Mouse (Mus musculus): ENCODE measurements around the gene Nodal. TPM values are rescaled to one million over a fixed set of nuclear protein-coding genes. Genes with fewer than 3 reads are reported as not detected.
"Not testable (repeated sequence)": the region's sequence is repeated elsewhere in the genome, so short reads cannot be mapped to it uniquely, and the experiment has no call there.

The Nodal gene
- total and polyA plus RNA-seq, 2 experiments from 2014 or later = 0.33 to 0.58 TPM

- DNase-seq (ENCODE audit: low spot score) (peak; percentile 40), ATAC-seq (0 out of 2 replicates have a peak, but pooled peaks have one; percentile 18)
- Histone ChIP-seq H3K4me3 (ENCODE audit: low read length) (peak overlapping the region; percentile 98), H3K27ac (peak overlapping the region; percentile 82), H3K27me3 (ENCODE audit: insufficient read depth, low read length) (no peaks in the 10 kb centered on the region), H3K9me3 (ENCODE audit: low read length) (no peaks in the 10 kb centered on the region), H3K4me2 (ENCODE audit: low read depth, low read length) (peak overlapping the region; percentile 89), H3K36me3 (ENCODE audit: insufficient read depth, low read length) (no peaks in the 10 kb centered on the region), H3K4me1 (ENCODE audit: insufficient read depth, low read length) (peaks cover 13% of the 10 kb centered on the region; the same call in 1 of the 2 replicates), H3K9ac (replicated peaks; ENCODE audit: low read length) (peak overlapping the region; percentile 91)
- TF ChIP-seq CTCF (IDR thresholded peaks at IDR 0.05; ENCODE audit: low read depth) = no peak
- WGBS = 8% methylated on average over 8 of the region's 8 CpGs
These were observed 33.7 kb downstream of the Nodal start for GRCm38 (mm10) chr10:61451463-61451930.

GRCm38 (mm10) chr10:61451931-61452617 is 34.3 kb downstream of the Nodal start:
- ATAC-seq = peak; percentile 60
- TF ChIP-seq CTCF (IDR thresholded peaks at IDR 0.05; ENCODE audit: low read depth) = peak; percentile 36
- DNase-seq (ENCODE audit: low spot score) = peak; percentile 45
- Histone ChIP-seq H3K9ac (replicated peaks; ENCODE audit: low read length) (peak overlapping the region; percentile 91), H3K36me3 (ENCODE audit: insufficient read depth, low read length) (no peaks in the 10 kb centered on the region), H3K27me3 (ENCODE audit: insufficient read depth, low read length) (no peaks in the 10 kb centered on the region), H3K4me2 (ENCODE audit: low read depth, low read length) (peak overlapping the region; percentile 89), H3K9me3 (ENCODE audit: low read length) (no peaks in the 10 kb centered on the region), H3K27ac (peak overlapping the region; percentile 82), H3K4me1 (ENCODE audit: insufficient read depth, low read length) (peaks cover 10% of the 10 kb centered on the region; the same call in 1 of the 2 replicates), H3K4me3 (ENCODE audit: low read length) (peak overlapping the region; percentile 98)
- under 1% methylated on average over 47 of the region's 62 CpGs for WGBS

- DNase-seq (ENCODE audit: low spot score) (peak; percentile 98), ATAC-seq (peak; percentile 99)
- Histone ChIP-seq H3K9ac (replicated peaks; ENCODE audit: low read length) (peak within 1 kb of the TSS; percentile 91), H3K9me3 (ENCODE audit: low read length) (no peaks in the 10 kb centered on the region), H3K4me3 (ENCODE audit: low read length) (peak within 1 kb of the TSS; percentile 98), H3K36me3 (ENCODE audit: insufficient read depth, low read length) (no peaks in the 10 kb centered on the region), H3K4me1 (ENCODE audit: insufficient read depth, low read length) (peaks cover 10% of the 10 kb centered on the region; the same call in 1 of the 2 replicates), H3K4me2 (ENCODE audit: low read depth, low read length) (peak within 1 kb of the TSS; percentile 89), H3K27me3 (ENCODE audit: insufficient read depth, low read length) (no peaks in the 10 kb centered on the region), H3K27ac (peak within 1 kb of the TSS; percentile 82)
- TF ChIP-seq CTCF (IDR thresholded peaks at IDR 0.05; ENCODE audit: low read depth) = no peak
- WGBS = 0% methylated on average over 32 of the region's 36 CpGs
These were observed 34.9 kb downstream of the Nodal start, which contains the start of gene Eif4ebp2 for GRCm38 (mm10) chr10:61452645-61453044. Gene Eif4ebp2, minus strand, starts transcription at chr10:61452661.

- not testable (repeated sequence) for H3K27ac ChIP-seq; H3K4me1 ChIP-seq (ENCODE audit: insufficient read depth, low read length); H3K27me3 ChIP-seq (ENCODE audit: insufficient read depth, low read length); ATAC-seq; H3K36me3 ChIP-seq (ENCODE audit: insufficient read depth, low read length); H3K9me3 ChIP-seq (ENCODE audit: low read length); H3K9ac ChIP-seq (replicated peaks; ENCODE audit: low read length); H3K4me3 ChIP-seq (ENCODE audit: low read length); DNase-seq (ENCODE audit: low spot score)
- 73% methylated on average over 3 of the region's 3 CpGs for WGBS
- H3K4me2 ChIP-seq (ENCODE audit: low read depth, low read length) = peak overlapping the region; percentile 89; the same call in 1 of the 2 replicates
These were observed 35.4 kb downstream of the Nodal start for GRCm38 (mm10) chr10:61453171-61453570.

- Histone ChIP-seq H3K27me3 (ENCODE audit: insufficient read depth, low read length) (no peaks in the 10 kb centered on the region), H3K9me3 (ENCODE audit: low read length) (no peaks in the 10 kb centered on the region), H3K4me2 (ENCODE audit: low read depth, low read length) (no peak overlapping the region), H3K9ac (replicated peaks; ENCODE audit: low read length) (no peak overlapping the region), H3K4me3 (ENCODE audit: low read length) (no peak overlapping the region), H3K36me3 (ENCODE audit: insufficient read depth, low read length) (no peaks in the 10 kb centered on the region), H3K4me1 (ENCODE audit: insufficient read depth, low read length) (no peaks in the 10 kb centered on the region), H3K27ac (no peak overlapping the region)
- 64% methylated on average over 3 of the region's 3 CpGs for WGBS
- TF ChIP-seq CTCF (IDR thresholded peaks at IDR 0.05; ENCODE audit: low read depth) = no peak
- no peak for ATAC-seq
- no peak for DNase-seq (ENCODE audit: low spot score)
These were observed 39.4 kb downstream of the Nodal start for GRCm38 (mm10) chr10:61457182-61457581.

GRCm38 (mm10) chr10:61465009-61465408 is 47.2 kb downstream of the Nodal start:
- Histone ChIP-seq H3K4me2 (ENCODE audit: low read depth, low read length) (no peak overlapping the region), H3K4me3 (ENCODE audit: low read length) (no peak overlapping the region), H3K27ac (no peak overlapping the region), H3K9ac (replicated peaks; ENCODE audit: low read length) (no peak overlapping the region), H3K9me3 (ENCODE audit: low read length) (no peaks in the 10 kb centered on the region), H3K36me3 (ENCODE audit: insufficient read depth, low read length) (no peaks in the 10 kb centered on the region), H3K4me1 (ENCODE audit: insufficient read depth, low read length) (no peaks in the 10 kb centered on the region), H3K27me3 (ENCODE audit: insufficient read depth, low read length) (no peaks in the 10 kb centered on the region)
- DNase-seq (ENCODE audit: low spot score) (no peak), ATAC-seq (no peak)
- 75% methylated on average over 4 of the region's 4 CpGs for WGBS
- no peak for TF ChIP-seq CTCF (IDR thresholded peaks at IDR 0.05; ENCODE audit: low read depth)

GRCm38 (mm10) chr10:61466242-61466641 is 48.5 kb downstream of the Nodal start:
- H3K9ac ChIP-seq (replicated peaks; ENCODE audit: low read length) = no peak overlapping the region
- H3K4me1 ChIP-seq (ENCODE audit: insufficient read depth, low read length) = no peaks in the 10 kb centered on the region
- no peaks in the 10 kb centered on the region for H3K9me3 ChIP-seq (ENCODE audit: low read length)
- no peak overlapping the region for H3K4me3 ChIP-seq (ENCODE audit: low read length)
- no peak for ATAC-seq
- no peak overlapping the region for H3K4me2 ChIP-seq (ENCODE audit: low read depth, low read length)
- peak; percentile 56 for TF ChIP-seq CTCF (IDR thresholded peaks at IDR 0.05; ENCODE audit: low read depth)
- no peaks in the 10 kb centered on the region for H3K36me3 ChIP-seq (ENCODE audit: insufficient read depth, low read length)
- WGBS = 73% methylated on average over 8 of the region's 8 CpGs
- H3K27me3 ChIP-seq (ENCODE audit: insufficient read depth, low read length) = no peaks in the 10 kb centered on the region
- no peak overlapping the region for H3K27ac ChIP-seq
- DNase-seq (ENCODE audit: low spot score) = no peak

Data from hindbrain, postnatal 0 days (tissue).